Mouse (Mus musculus) heart, embryonic 12.5 days (tissue): ENCODE measurements at regions not wholly inside any gene's neighbourhood (a gene's known extent, or its start where the extent isn't known, plus 50 kb on each side); places are given as distances from the start of the nearest gene placed in this dataset.
"Not testable (repeated sequence)": the region's sequence is repeated elsewhere in the genome, so short reads cannot be mapped to it uniquely, and the experiment has no call there.

ENCODE experiments used
- ATAC-seq: fragments of 200-750 bp; cut with Nextera tagmentation; 2 replicates; pipeline ENCODE4 v1.8.0; 2017; ENCODE audit warnings: moderate TSS enrichment, moderate library complexity; ENCODE audit not compliant: insufficient number of reproducible peaks, low FRiP score
- H3K27ac ChIP-seq: fragments of 300-500 bp; sonication (generic); 2 replicates; pipeline ENCODE4 v1.5.1; 2016; ENCODE audit warnings: mild to moderate bottlenecking, moderate library complexity; ENCODE audit not compliant: poor library complexity, severe bottlenecking
- H3K27me3 ChIP-seq: fragments of 300-500 bp; sonication (generic); replicated peaks from 2 replicates; pipeline ENCODE4 v1.6.1; 2016; ENCODE audit warnings: mild to moderate bottlenecking, moderate library complexity
- H3K36me3 ChIP-seq: fragments of 300-500 bp; sonication (generic); 2 replicates; pipeline ENCODE4 v1.6.1; 2016; ENCODE audit warnings: mild to moderate bottlenecking, moderate library complexity
- H3K4me1 ChIP-seq: fragments of 300-500 bp; sonication (generic); replicated peaks from 2 replicates; pipeline ENCODE4 v1.6.1; 2016; ENCODE audit warnings: mild to moderate bottlenecking
- H3K4me2 ChIP-seq: fragments of 300-500 bp; sonication (generic); 2 replicates; pipeline ENCODE4 v1.6.1; 2016; ENCODE audit warnings: mild to moderate bottlenecking, moderate library complexity
- H3K4me3 ChIP-seq: fragments of 300-500 bp; sonication (generic); 2 replicates; pipeline ENCODE4 v1.5.1; 2016; ENCODE audit warnings: mild to moderate bottlenecking
- H3K9ac ChIP-seq: fragments of 300-500 bp; sonication (generic); 2 replicates; pipeline ENCODE4 v1.6.1; 2016; ENCODE audit warnings: mild to moderate bottlenecking, moderate library complexity
- H3K9me3 ChIP-seq: fragments of 300-500 bp; sonication (generic); replicated peaks from 2 replicates; pipeline ENCODE4 v1.6.1; 2016; ENCODE audit warnings: mild to moderate bottlenecking, moderate library complexity
- WGBS: fragments of 180-500 bp; shearing (Covaris S2); methylation state at CpG from one replicate; pipeline ENCODE4 v1.1.7; 2016; 5-methylcytosine and 5-hydroxymethylcytosine counted together

DNA sequence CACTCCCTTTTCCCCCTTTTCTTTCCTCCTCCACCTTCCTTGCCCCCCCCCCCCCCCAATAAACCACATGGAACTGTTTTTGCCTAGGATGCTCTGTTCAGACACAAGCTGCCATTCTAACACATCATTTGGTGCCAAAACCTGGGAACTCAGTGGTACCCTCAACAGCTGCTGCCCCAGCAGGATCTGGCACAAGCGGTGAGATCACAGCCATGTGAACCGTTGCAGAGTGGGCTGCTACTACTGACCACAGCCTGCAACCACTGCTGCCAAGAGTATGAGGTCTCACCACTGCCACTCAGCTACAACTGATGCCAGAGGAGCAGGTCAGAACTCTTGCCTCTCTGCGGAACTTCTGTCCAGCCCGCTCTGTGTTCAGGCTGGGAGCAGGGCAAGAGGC is 206.2 kb downstream of the Pcsk1 start:
- peaks cover 4% of the 10 kb centered on the region for H3K9me3 ChIP-seq
- no peak overlapping the region for H3K9ac ChIP-seq
- H3K27me3 ChIP-seq, result no peaks in the 10 kb centered on the region
- H3K4me1 ChIP-seq, result no peaks in the 10 kb centered on the region
- no peak overlapping the region for H3K4me2 ChIP-seq
- no peak overlapping the region for H3K4me3 ChIP-seq
- no peak overlapping the region for H3K27ac ChIP-seq
- ATAC-seq, result no peak
- 85% methylated on average over 4 of the region's 4 CpGs for WGBS
- no peaks in the 10 kb centered on the region for H3K36me3 ChIP-seq

- ATAC-seq, result no peak
- no peak overlapping the region for H3K27ac ChIP-seq
Measured at GRCm38 (mm10) chr13:75319780-75320179, 230.2 kb downstream of the Pcsk1 start.

DNA sequence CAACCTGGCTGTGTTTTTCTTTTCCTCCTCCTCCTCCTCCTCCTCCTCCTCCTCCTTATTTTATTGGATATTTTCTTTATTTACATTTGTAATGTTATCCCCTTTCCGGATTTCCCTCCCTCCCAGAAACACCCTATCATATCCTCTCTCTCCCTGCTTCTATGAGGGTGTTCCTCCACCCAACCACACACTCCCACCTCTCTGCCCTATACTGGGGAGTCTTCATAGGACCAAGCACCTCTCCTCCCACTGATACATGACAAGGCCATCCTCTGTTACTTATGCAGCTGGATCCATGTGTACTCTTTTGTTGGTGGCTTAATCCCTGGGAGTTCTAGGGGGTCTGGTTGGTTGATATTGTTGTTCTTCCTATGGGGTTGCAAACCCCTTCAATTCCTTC is 230.6 kb downstream of the Pcsk1 start:
- no peak overlapping the region for H3K4me3 ChIP-seq
- 36% methylated on average over 1 of the region's 1 CpGs for WGBS
- ATAC-seq, result no peak

More at GRCm38 (mm10) chr13:75319780-75320179, 230.2 kb downstream of the Pcsk1 start:
- H3K27me3 ChIP-seq, result no peaks in the 10 kb centered on the region
- no peaks in the 10 kb centered on the region for H3K36me3 ChIP-seq
- H3K9me3 ChIP-seq, result no peaks in the 10 kb centered on the region
- H3K4me2 ChIP-seq, result no peak overlapping the region
- H3K4me1 ChIP-seq, result no peaks in the 10 kb centered on the region
- H3K9ac ChIP-seq, result no peak overlapping the region
- no peak overlapping the region for H3K4me3 ChIP-seq

DNA sequence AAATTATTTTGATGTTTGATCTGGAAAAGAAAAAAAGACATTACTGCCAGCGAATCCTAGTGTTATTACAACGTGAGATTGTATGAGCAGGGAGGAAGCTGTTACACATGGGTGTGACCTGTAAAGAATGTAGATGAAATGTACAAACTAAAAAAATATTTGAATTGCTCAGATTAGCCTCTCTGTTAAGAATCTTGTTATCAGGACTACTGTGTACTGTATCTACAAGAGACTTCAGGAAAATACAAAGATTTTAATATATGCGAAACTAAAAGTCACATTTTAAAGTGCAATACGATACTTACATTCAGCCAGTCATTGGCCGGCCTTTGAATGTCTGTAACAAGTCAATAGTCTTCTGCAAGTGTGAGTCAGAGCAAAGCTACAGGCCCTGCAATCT is 247.4 kb downstream of the Pcsk1 start:
- 73% methylated on average over 5 of the region's 5 CpGs for WGBS

More for the DNA sequence above, 230.6 kb downstream of the Pcsk1 start:
- Histone ChIP-seq H3K27ac (no peak overlapping the region), H3K27me3 (no peaks in the 10 kb centered on the region), H3K9me3 (no peaks in the 10 kb centered on the region), H3K4me2 (no peak overlapping the region), H3K4me1 (no peaks in the 10 kb centered on the region), H3K9ac (no peak overlapping the region), H3K36me3 (no peaks in the 10 kb centered on the region)

DNA sequence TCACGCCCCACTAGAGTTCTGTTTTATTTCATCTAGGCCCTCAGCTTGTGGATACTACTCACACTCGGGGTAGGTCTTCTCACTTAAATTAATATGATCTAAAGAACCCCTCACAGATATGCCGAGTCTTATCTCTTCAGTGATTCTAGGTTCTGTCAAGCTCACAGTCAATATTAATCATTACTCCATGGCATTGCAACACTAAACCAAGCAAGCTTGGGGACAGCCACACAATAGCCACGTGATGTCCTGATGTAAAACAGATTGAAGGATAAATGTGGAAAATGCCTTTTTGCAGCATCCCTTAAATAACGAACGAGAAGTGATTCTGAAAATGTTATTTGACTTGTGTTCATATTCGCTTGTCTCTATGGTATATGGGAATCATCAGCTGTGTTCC is 253.8 kb downstream of the Pcsk1 start:
- Histone ChIP-seq H3K9ac (no peak overlapping the region), H3K27me3 (no peaks in the 10 kb centered on the region), H3K9me3 (no peaks in the 10 kb centered on the region), H3K4me3 (no peak overlapping the region), H3K27ac (no peak overlapping the region), H3K4me1 (0 out of 2 replicates have a peak, but pooled peaks cover 4% of the 10 kb centered on the region), H3K4me2 (no peak overlapping the region), H3K36me3 (no peaks in the 10 kb centered on the region)
- WGBS, result 76% methylated on average over 7 of the region's 7 CpGs
- no peak for ATAC-seq

More for the DNA sequence above, 247.4 kb downstream of the Pcsk1 start:
- no peak overlapping the region for H3K27ac ChIP-seq
- no peak overlapping the region for H3K9ac ChIP-seq
- H3K4me2 ChIP-seq, result no peak overlapping the region
- H3K4me3 ChIP-seq, result no peak overlapping the region
- H3K4me1 ChIP-seq, result no peaks in the 10 kb centered on the region
- ATAC-seq, result no peak
- H3K36me3 ChIP-seq, result no peaks in the 10 kb centered on the region
- no peaks in the 10 kb centered on the region for H3K27me3 ChIP-seq
- no peaks in the 10 kb centered on the region for H3K9me3 ChIP-seq

DNA sequence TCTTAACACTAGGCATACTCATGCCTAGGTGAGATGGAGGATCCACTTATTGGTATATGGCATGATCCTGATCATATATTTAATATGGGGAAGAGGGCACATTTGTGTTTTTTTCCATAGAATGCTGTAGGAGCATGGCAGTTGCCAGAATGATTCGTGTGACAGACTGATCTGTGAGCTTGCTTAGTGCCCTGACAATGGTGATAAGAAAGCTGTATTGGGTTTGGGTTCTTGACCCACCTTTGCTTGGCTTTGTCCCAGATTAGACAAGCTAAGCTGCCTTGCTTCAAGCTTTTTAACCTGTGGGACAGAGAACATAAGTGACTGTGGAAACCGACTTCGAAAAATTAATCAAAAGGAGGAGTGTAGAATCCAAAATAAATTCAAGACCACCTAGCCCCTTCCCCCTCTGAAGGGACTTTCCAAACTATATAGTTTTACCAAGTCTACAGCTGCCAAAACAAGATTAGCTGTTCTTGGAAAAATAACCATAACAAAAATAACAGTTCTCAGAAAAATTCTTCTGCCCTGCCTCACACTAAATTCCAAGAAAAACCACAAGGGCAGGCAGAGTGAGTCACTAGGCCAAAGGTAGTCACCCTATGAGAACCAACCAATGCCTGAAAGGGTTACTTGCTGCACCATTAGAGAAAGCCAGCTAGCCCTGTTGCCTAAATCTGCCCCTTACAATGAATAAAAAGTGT is 277.2 kb downstream of the Pcsk1 start:
- no peaks in the 10 kb centered on the region for H3K4me1 ChIP-seq
- H3K36me3 ChIP-seq, result no peaks in the 10 kb centered on the region
- 71% methylated on average over 3 of the region's 3 CpGs for WGBS
- H3K27me3 ChIP-seq, result no peaks in the 10 kb centered on the region
- H3K9ac ChIP-seq, result no peak overlapping the region
- ATAC-seq, result 0 out of 2 replicates have a peak, but pooled peaks have one; percentile 36
- no peak overlapping the region for H3K4me2 ChIP-seq
- no peaks in the 10 kb centered on the region for H3K9me3 ChIP-seq
- no peak overlapping the region for H3K27ac ChIP-seq
- no peak overlapping the region for H3K4me3 ChIP-seq

DNA sequence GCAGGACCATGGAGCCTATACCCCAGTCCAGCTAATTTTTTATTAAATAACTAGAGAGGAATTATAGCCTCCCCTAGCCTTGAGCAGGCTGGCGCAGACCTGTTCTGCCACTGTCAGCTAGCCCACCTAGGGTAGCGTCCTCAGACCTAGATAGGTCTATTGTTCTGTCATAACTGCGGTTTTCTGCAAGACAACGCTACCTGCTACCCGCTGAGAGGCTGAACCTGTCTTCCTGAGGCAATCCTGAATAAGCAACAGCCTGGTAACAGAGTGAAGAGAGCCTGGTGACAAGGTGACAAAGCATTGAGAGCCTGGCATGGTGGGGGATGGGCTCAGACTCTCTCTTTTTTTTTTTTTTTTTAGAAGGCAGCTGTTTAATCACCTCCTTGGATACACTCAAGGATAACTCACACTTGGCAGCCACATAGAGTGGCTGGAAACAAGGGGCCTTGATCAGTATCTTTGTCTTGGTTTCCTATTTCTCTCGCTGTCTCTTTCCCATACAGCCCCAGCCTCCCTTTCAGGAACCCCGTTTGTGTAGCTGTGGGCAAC is 278.7 kb downstream of the Pcsk1 start:
- no peaks in the 10 kb centered on the region for H3K27me3 ChIP-seq
- H3K9ac ChIP-seq, result no peak overlapping the region
- H3K36me3 ChIP-seq, result no peaks in the 10 kb centered on the region
- no peak for ATAC-seq
- 57% methylated on average over 7 of the region's 7 CpGs for WGBS
- H3K4me2 ChIP-seq, result no peak overlapping the region
- H3K4me3 ChIP-seq, result no peak overlapping the region
- no peaks in the 10 kb centered on the region for H3K9me3 ChIP-seq
- H3K4me1 ChIP-seq, result no peaks in the 10 kb centered on the region
- H3K27ac ChIP-seq, result no peak overlapping the region

DNA sequence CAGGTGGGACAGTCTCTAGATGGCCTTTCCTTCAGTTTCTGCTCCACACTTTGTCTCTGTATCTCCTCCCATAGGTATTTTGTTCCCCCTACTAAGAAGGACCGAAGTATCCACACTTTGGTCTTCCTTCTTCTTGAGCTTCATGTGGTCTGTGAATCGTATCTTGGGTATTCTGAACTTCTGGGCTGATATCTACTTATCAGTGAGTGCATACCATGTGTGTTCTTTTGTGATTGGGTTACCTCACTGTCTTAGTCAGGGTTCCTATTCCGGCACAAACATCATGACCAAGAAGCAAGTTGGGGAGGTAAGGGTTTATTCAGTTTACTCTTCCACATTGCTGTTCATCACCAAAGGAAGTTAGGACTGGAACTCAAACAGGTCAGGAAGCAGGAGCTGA is 287.5 kb downstream of the Pcsk1 start:
- 65% methylated on average over 3 of the region's 3 CpGs for WGBS
- not testable (repeated sequence) for H3K4me1 ChIP-seq, H3K9me3 ChIP-seq, ATAC-seq, H3K4me3 ChIP-seq, H3K36me3 ChIP-seq, H3K27ac ChIP-seq, H3K4me2 ChIP-seq, H3K27me3 ChIP-seq, H3K9ac ChIP-seq

DNA sequence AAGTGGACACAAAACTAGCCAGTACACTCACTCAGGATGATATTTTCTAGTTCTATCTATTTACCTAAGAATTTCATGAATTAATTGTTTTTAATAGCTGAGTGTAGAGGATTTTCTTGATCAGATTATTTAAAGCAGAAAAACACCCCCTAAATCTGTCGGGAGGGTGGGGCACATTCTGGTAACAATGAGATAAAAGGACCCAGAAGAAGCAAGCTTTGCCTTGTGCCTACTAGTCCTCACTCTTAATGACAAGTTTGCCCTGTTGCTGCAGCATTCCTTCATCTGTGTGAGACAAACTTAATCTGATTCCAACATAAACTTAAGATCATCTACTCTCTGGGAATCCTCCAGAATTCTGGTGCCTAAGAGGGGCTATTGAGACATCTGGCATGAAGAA is 288.1 kb downstream of the Pcsk1 start:
- no peak overlapping the region for H3K27ac ChIP-seq
- H3K4me2 ChIP-seq, result no peak overlapping the region
- H3K36me3 ChIP-seq, result no peaks in the 10 kb centered on the region
- no peaks in the 10 kb centered on the region for H3K27me3 ChIP-seq
- H3K4me3 ChIP-seq, result no peak overlapping the region
- no peaks in the 10 kb centered on the region for H3K4me1 ChIP-seq
- ATAC-seq, result no peak
- H3K9me3 ChIP-seq, result 0 out of 2 replicates have a peak, but pooled peaks cover 2% of the 10 kb centered on the region
- 71% methylated on average over 1 of the region's 1 CpGs for WGBS
- no peak overlapping the region for H3K9ac ChIP-seq

GRCm38 (mm10) chr13:75384631-75385340 is 295.2 kb downstream of the Pcsk1 start:
- no peak overlapping the region for H3K4me3 ChIP-seq
- ATAC-seq, result no peak
- no peak overlapping the region for H3K27ac ChIP-seq
- H3K9ac ChIP-seq, result no peak overlapping the region
- H3K4me1 ChIP-seq, result no peaks in the 10 kb centered on the region
- H3K4me2 ChIP-seq, result no peak overlapping the region
- 65% methylated on average over 4 of the region's 4 CpGs for WGBS
- no peaks in the 10 kb centered on the region for H3K36me3 ChIP-seq
- H3K9me3 ChIP-seq, result no peaks in the 10 kb centered on the region
- H3K27me3 ChIP-seq, result no peaks in the 10 kb centered on the region

DNA sequence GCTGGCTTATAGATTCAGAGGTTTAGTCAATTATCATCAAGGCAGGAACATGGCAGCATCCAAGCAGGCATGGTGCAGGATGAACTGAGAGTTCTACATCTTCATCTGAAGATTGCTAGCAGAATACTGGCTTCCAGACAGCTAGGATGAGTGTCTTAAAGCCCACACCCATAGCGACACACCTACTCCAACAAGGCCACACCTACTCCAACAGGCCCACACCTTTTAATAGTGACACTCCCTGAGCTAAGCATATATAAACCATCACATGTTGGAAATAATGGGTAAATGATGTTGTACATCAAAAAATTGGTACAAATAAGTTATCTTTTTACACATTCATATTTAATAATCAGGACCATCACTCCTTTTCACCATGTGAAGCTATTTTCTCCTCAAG is 299.6 kb downstream of the Pcsk1 start:
- Histone ChIP-seq H3K27ac (no peak overlapping the region), H3K27me3 (no peaks in the 10 kb centered on the region), H3K4me1 (no peaks in the 10 kb centered on the region), H3K4me3 (no peak overlapping the region), H3K9me3 (no peaks in the 10 kb centered on the region), H3K36me3 (no peaks in the 10 kb centered on the region), H3K4me2 (no peak overlapping the region), H3K9ac (no peak overlapping the region)
- ATAC-seq, result no peak
- 53% methylated on average over 1 of the region's 1 CpGs for WGBS
